Mouse (Mus musculus) embryonic facial prominence, embryonic 15.5 days (tissue): ENCODE measurements around the gene Yeats4. TPM values are rescaled to one million over a fixed set of nuclear protein-coding genes. Genes with fewer than 3 reads are reported as not detected.
"Not testable (repeated sequence)": the region's sequence is repeated elsewhere in the genome, so short reads cannot be mapped to it uniquely, and the experiment has no call there.

ENCODE experiments used
- ATAC-seq: fragments of 200-750 bp; cut with Nextera tagmentation; 2 replicates; pipeline ENCODE4 v1.8.0; 2017; ENCODE audit warnings: low read depth, moderate TSS enrichment; ENCODE audit not compliant: insufficient number of reproducible peaks, low FRiP score, low TSS enrichment
- H3K27ac ChIP-seq: fragments of 300-500 bp; sonication (generic); replicated peaks from 2 replicates; pipeline ENCODE4 v1.5.1; 2015; ENCODE audit warnings: mild to moderate bottlenecking, inconsistent platforms
- H3K27me3 ChIP-seq: fragments of 300-500 bp; sonication (generic); 2 replicates; pipeline ENCODE4 v1.6.1; 2015; ENCODE audit warnings: inconsistent platforms
- H3K36me3 ChIP-seq: fragments of 300-500 bp; sonication (generic); 2 replicates; pipeline ENCODE4 v1.6.1; 2015; ENCODE audit warnings: mild to moderate bottlenecking, inconsistent platforms
- H3K4me1 ChIP-seq: fragments of 300-500 bp; sonication (generic); 2 replicates; pipeline ENCODE4 v1.6.1; 2015; ENCODE audit warnings: inconsistent platforms
- H3K4me2 ChIP-seq: fragments of 300-500 bp; sonication (generic); replicated peaks from 2 replicates; pipeline ENCODE4 v1.6.1; 2015; ENCODE audit warnings: mild to moderate bottlenecking, inconsistent platforms
- H3K4me3 ChIP-seq: fragments of 300-500 bp; sonication (generic); replicated peaks from 2 replicates; pipeline ENCODE4 v1.5.1; 2015; ENCODE audit warnings: mild to moderate bottlenecking, inconsistent platforms
- H3K9ac ChIP-seq: fragments of 300-500 bp; sonication (generic); 2 replicates; pipeline ENCODE4 v1.6.1; 2015; ENCODE audit warnings: inconsistent platforms
- H3K9me3 ChIP-seq: fragments of 300-500 bp; sonication (generic); replicated peaks from 2 replicates; pipeline ENCODE4 v1.6.1; 2016; ENCODE audit warnings: inconsistent platforms
- WGBS: fragments of 180-500 bp; shearing (Covaris S2); methylation state at CpG from one replicate; pipeline ENCODE4 v1.1.7; 2015; 5-methylcytosine and 5-hydroxymethylcytosine counted together
- polyA plus RNA-seq: library from polyadenylated mRNA; unstranded; fragments of >200 nt; fragmentation: Nextera tagmentation; extraction: Ambion mirVana; gene quantifications from 2 replicates; pipeline ENCODE4 v1.2.1, GENCODE M21; 2015

Gene Yeats4
- polyA plus RNA-seq, 1 experiment from 2014 or later: 56.3 TPM

- no peak overlapping the region for H3K9ac ChIP-seq
- no peaks in the 10 kb centered on the region for H3K27me3 ChIP-seq
- WGBS: 84% methylated on average over 20 of the region's 20 CpGs
- H3K27ac ChIP-seq: no peak overlapping the region
- H3K4me3 ChIP-seq: no peak overlapping the region
- H3K36me3 ChIP-seq: peaks cover 78% of the 10 kb centered on the region
- no peak overlapping the region for H3K4me2 ChIP-seq
- H3K4me1 ChIP-seq: no peaks in the 10 kb centered on the region
- no peaks in the 10 kb centered on the region for H3K9me3 ChIP-seq
- ATAC-seq: no peak
Measured at GRCm38 (mm10) chr10:117217246-117217840, 7.0 kb downstream of the Yeats4 start.

GRCm38 (mm10) chr10:117216793-117217192 lies 7.5 kb downstream of the Yeats4 start:
- no peaks in the 10 kb centered on the region for H3K27me3 ChIP-seq
- no peaks in the 10 kb centered on the region for H3K9me3 ChIP-seq
- H3K27ac ChIP-seq: no peak overlapping the region
- no peak overlapping the region for H3K4me2 ChIP-seq
- H3K36me3 ChIP-seq: peaks cover 72% of the 10 kb centered on the region
- H3K4me3 ChIP-seq: no peak overlapping the region
- no peak for ATAC-seq
- no peaks in the 10 kb centered on the region for H3K4me1 ChIP-seq
- no peak overlapping the region for H3K9ac ChIP-seq
- WGBS: 70% methylated on average over 5 of the region's 5 CpGs

- no peak for ATAC-seq
- H3K27me3 ChIP-seq: no peaks in the 10 kb centered on the region
- no peaks in the 10 kb centered on the region for H3K4me1 ChIP-seq
- no peaks in the 10 kb centered on the region for H3K9me3 ChIP-seq
- 93% methylated on average over 9 of the region's 9 CpGs for WGBS
- H3K4me2 ChIP-seq: no peak overlapping the region
- H3K4me3 ChIP-seq: no peak overlapping the region
- H3K9ac ChIP-seq: no peak overlapping the region
- H3K27ac ChIP-seq: no peak overlapping the region
- H3K36me3 ChIP-seq: peaks cover 65% of the 10 kb centered on the region
Measured at GRCm38 (mm10) chr10:117216132-117216495, 8.2 kb downstream of the Yeats4 start.

- H3K4me1 ChIP-seq: no peaks in the 10 kb centered on the region
- no peak overlapping the region for H3K27ac ChIP-seq
- 92% methylated on average over 25 of the region's 25 CpGs for WGBS
- no peak for ATAC-seq
- H3K27me3 ChIP-seq: no peaks in the 10 kb centered on the region
- no peak overlapping the region for H3K4me3 ChIP-seq
- H3K9me3 ChIP-seq: no peaks in the 10 kb centered on the region
- peaks cover 61% of the 10 kb centered on the region for H3K36me3 ChIP-seq
- H3K4me2 ChIP-seq: no peak overlapping the region
- no peak overlapping the region for H3K9ac ChIP-seq
Measured at GRCm38 (mm10) chr10:117215409-117216131, 8.7 kb downstream of the Yeats4 start.

- Histone ChIP-seq H3K9me3 (no peaks in the 10 kb centered on the region), H3K27me3 (no peaks in the 10 kb centered on the region), H3K36me3 (peaks cover 20% of the 10 kb centered on the region), H3K4me3 (no peak overlapping the region), H3K9ac (no peak overlapping the region), H3K4me2 (no peak overlapping the region), H3K4me1 (no peaks in the 10 kb centered on the region), H3K27ac (no peak overlapping the region)
- no peak for ATAC-seq
- WGBS: 85% methylated on average over 6 of the region's 6 CpGs
Measured at GRCm38 (mm10) chr10:117211023-117211422, 13.3 kb downstream of the Yeats4 start.

GRCm38 (mm10) chr10:117209469-117209938 lies 14.8 kb downstream of the Yeats4 start:
- H3K27me3 ChIP-seq: no peaks in the 10 kb centered on the region
- H3K36me3 ChIP-seq: peaks cover 5% of the 10 kb centered on the region; the same call in 1 of the 2 replicates
- no peaks in the 10 kb centered on the region for H3K9me3 ChIP-seq
- 7% methylated on average over 11 of the region's 11 CpGs for WGBS
- no peak for ATAC-seq
- H3K4me1 ChIP-seq: no peaks in the 10 kb centered on the region
- H3K9ac ChIP-seq: no peak overlapping the region
- H3K4me2 ChIP-seq: peak overlapping the region; percentile 47
- H3K4me3 ChIP-seq: peak overlapping the region; percentile 33
- no peak overlapping the region for H3K27ac ChIP-seq

- not testable (repeated sequence) for H3K9me3 ChIP-seq, H3K9ac ChIP-seq, H3K4me2 ChIP-seq, H3K27ac ChIP-seq, H3K36me3 ChIP-seq, H3K27me3 ChIP-seq, H3K4me3 ChIP-seq, ATAC-seq, H3K4me1 ChIP-seq
- 93% methylated on average over 6 of the region's 6 CpGs for WGBS
Measured at GRCm38 (mm10) chr10:117208787-117209186, 15.5 kb downstream of the Yeats4 start.

- Histone ChIP-seq H3K4me2 (no peak overlapping the region), H3K27me3 (no peaks in the 10 kb centered on the region), H3K4me1 (peaks cover 7% of the 10 kb centered on the region; the same call in 1 of the 2 replicates), H3K4me3 (no peak overlapping the region), H3K27ac (no peak overlapping the region), H3K9ac (no peak overlapping the region), H3K9me3 (no peaks in the 10 kb centered on the region), H3K36me3 (no peaks in the 10 kb centered on the region)
- 87% methylated on average over 15 of the region's 15 CpGs for WGBS
- ATAC-seq: no peak
Measured at GRCm38 (mm10) chr10:117208221-117208620, 16.1 kb downstream of the Yeats4 start.

GRCm38 (mm10) chr10:117206070-117206469 lies 18.2 kb downstream of the Yeats4 start:
- WGBS: 87% methylated on average over 3 of the region's 3 CpGs
- Histone ChIP-seq H3K27ac (no peak overlapping the region), H3K9me3 (no peaks in the 10 kb centered on the region), H3K27me3 (no peaks in the 10 kb centered on the region), H3K4me2 (no peak overlapping the region), H3K4me3 (no peak overlapping the region), H3K4me1 (peaks cover 12% of the 10 kb centered on the region; the same call in 1 of the 2 replicates), H3K36me3 (no peaks in the 10 kb centered on the region), H3K9ac (no peak overlapping the region)
- no peak for ATAC-seq

- H3K27me3 ChIP-seq: no peaks in the 10 kb centered on the region
- 39% methylated on average over 2 of the region's 2 CpGs for WGBS
- no peak overlapping the region for H3K4me2 ChIP-seq
- H3K36me3 ChIP-seq: no peaks in the 10 kb centered on the region
- H3K9me3 ChIP-seq: no peaks in the 10 kb centered on the region
- H3K4me3 ChIP-seq: no peak overlapping the region
- H3K9ac ChIP-seq: no peak overlapping the region
- ATAC-seq: peak; percentile 68; the same call in 1 of the 2 replicates
- no peak overlapping the region for H3K27ac ChIP-seq
- peaks cover 17% of the 10 kb centered on the region; the same call in 1 of the 2 replicates for H3K4me1 ChIP-seq
Measured at GRCm38 (mm10) chr10:117203558-117203981, 20.7 kb downstream of the Yeats4 start.

GRCm38 (mm10) chr10:117202981-117203557 lies 21.2 kb downstream of the Yeats4 start:
- ATAC-seq: no peak
- Histone ChIP-seq H3K9ac (no peak overlapping the region), H3K4me1 (peaks cover 17% of the 10 kb centered on the region; the same call in 1 of the 2 replicates), H3K9me3 (no peaks in the 10 kb centered on the region), H3K36me3 (no peaks in the 10 kb centered on the region), H3K27ac (no peak overlapping the region), H3K4me2 (no peak overlapping the region), H3K27me3 (no peaks in the 10 kb centered on the region), H3K4me3 (no peak overlapping the region)
- WGBS: 63% methylated on average over 17 of the region's 17 CpGs
